8 mouse cellular contexts compared by ENCODE assay signal in the genomic region with DNA sequence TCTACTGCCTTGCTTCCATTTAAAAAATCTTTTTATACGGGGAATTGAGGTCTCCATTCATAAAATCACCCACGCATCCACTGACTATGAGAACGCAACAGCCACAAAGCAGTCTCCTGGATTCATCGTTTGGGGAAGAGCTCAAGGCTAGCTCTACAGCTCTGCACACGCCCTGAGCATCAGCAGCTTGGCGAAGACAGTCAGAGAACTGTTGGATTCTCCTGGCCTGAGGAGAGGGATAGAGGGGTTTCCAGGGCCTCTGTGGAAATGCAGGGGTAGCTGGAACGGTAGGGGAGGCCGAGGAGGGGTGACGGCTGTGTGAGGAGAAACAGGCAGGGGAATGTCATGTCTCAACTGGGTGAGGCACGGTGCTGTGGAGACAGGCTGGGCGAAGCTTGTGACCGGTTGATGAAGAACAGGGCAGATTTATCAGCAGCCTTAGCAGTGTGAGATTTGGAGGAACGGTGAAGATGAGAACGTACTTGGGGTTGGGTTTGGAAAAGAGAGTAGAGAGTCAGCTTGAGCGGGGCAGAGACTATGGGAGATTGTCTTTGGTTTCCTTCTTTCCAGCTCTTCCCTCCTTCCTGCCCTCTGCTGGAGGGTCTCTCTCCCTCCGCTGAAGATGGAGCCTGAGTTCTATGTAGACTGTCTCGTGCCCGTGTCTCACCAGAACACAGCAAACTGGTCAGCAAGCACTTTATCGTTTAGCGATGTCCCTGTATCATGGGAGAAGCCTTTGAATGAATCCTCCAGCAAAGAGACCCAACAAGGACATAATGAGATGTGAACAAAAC.
A peak's percentile ranks its signal among the peaks of the same experiment; 100 is the strongest.
DNase-seq lines count a peak whose midpoint lies in the region; ATAC-seq lines count a peak whose summit lies in the region.

No protein-coding gene starts in this region.

- H3K4me1 ChIP-seq in heart, embryonic 16.5 days (ENCODE audit: control insufficient read depth, insufficient read depth, low read length) = peaks cover 11% of the 10 kb centered on the region; the same call in 1 of the 2 replicates
- H3K4me1 ChIP-seq in neural tube, embryonic 11.5 days (ENCODE audit: control insufficient read depth, insufficient read depth, low read length) = peaks cover 9% of the 10 kb centered on the region

- no peak overlapping the region for H3K27ac ChIP-seq in heart, embryonic 16.5 days (ENCODE audit: low read length)
- H3K27ac ChIP-seq in neural tube, embryonic 11.5 days (ENCODE audit: low read depth, low read length) = 0 out of 2 replicates have a peak overlapping the region, but pooled peaks have one; percentile 20

- H3K4me3 ChIP-seq in heart, embryonic 16.5 days (ENCODE audit: low read length) = peak overlapping the region; percentile 20; the same call in 1 of the 2 replicates
- H3K4me3 ChIP-seq in neural tube, embryonic 11.5 days (ENCODE audit: low read depth, low read length) = no peak overlapping the region

- no peaks in the 10 kb centered on the region for H3K36me3 ChIP-seq in heart, embryonic 16.5 days (ENCODE audit: control insufficient read depth, insufficient read depth)
- H3K36me3 ChIP-seq in neural tube, embryonic 11.5 days (ENCODE audit: control insufficient read depth, insufficient read depth, low read length) = no peaks in the 10 kb centered on the region

- WGBS in heart, embryonic 16.5 days = 35% methylated on average over 20 of the region's 20 CpGs
- 65% methylated on average over 20 of the region's 20 CpGs for WGBS in neural tube, embryonic 11.5 days

- H3K27me3 ChIP-seq in heart, embryonic 16.5 days (ENCODE audit: control insufficient read depth, insufficient read depth, low read length) = no peaks in the 10 kb centered on the region
- H3K27me3 ChIP-seq in neural tube, embryonic 11.5 days (ENCODE audit: control insufficient read depth, insufficient read depth, low read length) = no peaks in the 10 kb centered on the region

- peak overlapping the region; percentile 13; the same call in 1 of the 2 replicates for H3K9ac ChIP-seq in heart, embryonic 16.5 days (ENCODE audit: low read length)
- 0 out of 2 replicates have a peak overlapping the region, but pooled peaks have one; percentile 18 for H3K9ac ChIP-seq in neural tube, embryonic 11.5 days (ENCODE audit: low read length)

- peak overlapping the region; percentile 45 for H3K4me2 ChIP-seq in heart, embryonic 16.5 days (ENCODE audit: low read depth, low read length)
- no peak overlapping the region for H3K4me2 ChIP-seq in neural tube, embryonic 11.5 days (ENCODE audit: low read depth)

- no peaks in the 10 kb centered on the region for H3K9me3 ChIP-seq in heart, embryonic 16.5 days (replicated peaks; ENCODE audit: control insufficient read depth, low read length)
- H3K9me3 ChIP-seq in neural tube, embryonic 11.5 days (ENCODE audit: control insufficient read depth, low read length) = no peaks in the 10 kb centered on the region

- DNase-seq in heart, adult 9 months (ENCODE audit: low spot score in 2 of 2) = no peak
- no peak for DNase-seq in neural tube, embryonic 11.5 days (ENCODE audit: low spot score)
- no peak for DNase-seq in neural tube, embryonic 10.5 days (ENCODE audit: extremely low spot score, low spot score)
- peak; percentile 23 for DNase-seq in heart, postnatal 4 days
- DNase-seq in thymus, postnatal 14 days = no peak
- no peak for DNase-seq in urinary bladder, postnatal 10 days (ENCODE audit: low spot score)
- DNase-seq in kidney, postnatal 25 days = no peak

- ATAC-seq in heart, embryonic 16.5 days (replicated peaks; ENCODE audit: extremely low read depth, insufficient read depth, low FRiP score) = no peak; the same call in 1 of the 2 replicates
- ATAC-seq in neural tube, embryonic 11.5 days (ENCODE audit: insufficient read depth, low FRiP score, low TSS enrichment) = no peak
